Mouse (Mus musculus): ENCODE results near the gene Zfp580. TPM values are rescaled to one million over a fixed set of nuclear protein-coding genes. Genes with fewer than 3 reads are reported as not detected.
"Not testable (repeated sequence)": the region's sequence is repeated elsewhere in the genome, so short reads cannot be mapped to it uniquely, and the experiment has no call there.

The Zfp580 gene
- polyA plus RNA-seq, 1 experiment from 2014 or later, result 67.2 TPM

DNA sequence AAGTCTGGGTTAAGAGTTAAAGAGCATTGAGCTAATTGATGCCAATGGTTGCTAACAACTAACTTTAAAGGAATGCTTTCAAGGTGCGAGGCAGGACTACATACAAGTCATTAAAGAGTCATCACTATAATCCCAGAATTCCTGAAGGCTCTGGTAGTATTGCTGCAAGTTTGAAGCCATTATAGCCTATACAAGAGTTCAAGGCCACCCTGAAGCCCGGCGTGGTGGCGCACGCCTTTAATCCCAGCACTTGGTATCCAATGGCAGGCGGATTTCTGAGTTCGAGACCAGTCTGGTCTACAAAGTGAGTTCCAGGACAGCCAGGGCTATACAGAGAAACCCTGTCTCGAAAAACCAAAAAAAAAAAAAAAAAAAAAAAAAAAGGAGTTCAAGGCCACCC is 31.8 kb upstream of the Zfp580 start:
- Histone ChIP-seq H3K27ac (peak overlapping the region; percentile 95), H3K4me1 (replicated peaks) (peaks cover 27% of the 10 kb centered on the region), H3K4me2 (peak overlapping the region; percentile 88), H3K36me3 (peaks cover 36% of the 10 kb centered on the region), H3K4me3 (peak overlapping the region; percentile 79)
- not testable (repeated sequence) for H3K9ac ChIP-seq; H3K27me3 ChIP-seq; ATAC-seq (ENCODE audit: low FRiP score); H3K9me3 ChIP-seq
- 28% methylated on average over 8 of the region's 8 CpGs for WGBS

DNA sequence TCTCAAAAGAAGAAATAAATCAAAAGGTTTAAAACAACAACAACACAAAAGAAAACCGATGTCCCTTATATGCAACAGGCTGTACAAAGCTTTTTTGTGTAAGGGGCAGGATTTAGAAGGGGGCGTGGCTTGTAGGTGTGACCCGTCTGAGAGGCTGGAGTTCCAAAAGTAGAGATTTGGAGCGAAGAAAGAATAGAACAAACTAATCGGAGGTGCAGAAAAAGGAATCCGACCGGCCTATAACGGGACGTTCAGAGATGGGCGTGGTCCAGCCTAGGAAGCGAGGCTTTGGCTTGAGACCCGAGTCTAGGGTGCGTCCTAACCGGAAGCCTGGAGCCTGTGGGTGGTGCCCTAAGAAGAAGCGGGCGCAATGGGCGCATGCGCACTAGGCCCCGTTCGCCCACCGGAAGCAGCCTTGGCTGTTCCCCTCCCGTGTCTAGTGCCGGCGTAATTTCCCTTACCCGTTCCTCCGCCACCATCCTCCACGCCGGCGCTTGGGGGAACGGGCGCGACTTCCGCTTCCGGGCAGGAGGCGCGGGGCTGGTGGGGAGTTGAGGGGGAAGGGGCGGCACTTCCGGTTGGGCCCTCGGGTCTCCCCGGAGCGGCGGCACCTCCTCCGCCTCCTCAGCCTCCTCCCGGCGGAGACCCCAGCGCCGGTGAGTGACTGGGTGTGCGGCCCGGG is 31.2 kb upstream of the Zfp580 start, which contains the start of the genes Zfp865 and Ccdc106:
Gene Zfp865, plus strand, starts transcription at position 377 of the 682 bp plus-strand sequence.
Gene Ccdc106, plus strand, starts transcription at position 554 of the 682 bp plus-strand sequence.
- Histone ChIP-seq H3K9me3 (no peaks in the 10 kb centered on the region), H3K9ac (peak within 1 kb of the TSS; percentile 98), H3K4me2 (peak within 1 kb of the TSS; percentile 88), H3K4me3 (peak within 1 kb of the TSS; percentile 79), H3K36me3 (peaks cover 40% of the 10 kb centered on the region), H3K27ac (peak within 1 kb of the TSS; percentile 95), H3K27me3 (no peaks in the 10 kb centered on the region), H3K4me1 (replicated peaks) (peaks cover 27% of the 10 kb centered on the region)
- peak; percentile 93 for ATAC-seq (ENCODE audit: low FRiP score)
- under 1% methylated on average over 48 of the region's 49 CpGs for WGBS

DNA sequence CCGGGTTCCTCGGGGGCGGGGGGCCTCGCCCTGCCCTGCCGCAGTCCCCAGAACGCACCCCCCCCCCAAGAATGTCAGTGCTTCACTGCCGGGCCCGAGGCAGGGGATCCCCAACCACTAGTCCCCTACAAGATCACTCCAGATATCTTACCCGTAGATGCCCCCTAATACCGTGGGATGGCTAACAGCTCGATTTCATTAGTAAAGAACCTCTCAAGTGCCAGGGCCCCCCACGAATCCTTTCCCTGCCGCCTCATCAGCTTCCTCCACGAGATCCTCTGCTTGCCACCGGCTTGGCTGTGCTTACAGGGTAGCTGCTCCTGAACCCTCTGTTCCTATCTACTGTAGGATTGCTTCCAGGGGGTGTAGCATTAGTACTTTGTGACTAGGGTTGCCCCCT is 30.7 kb upstream of the Zfp580 start:
- H3K9ac ChIP-seq, result peak overlapping the region; percentile 98
- H3K4me1 ChIP-seq (replicated peaks), result peaks cover 27% of the 10 kb centered on the region
- ATAC-seq (ENCODE audit: low FRiP score), result peak; percentile 5
- peaks cover 40% of the 10 kb centered on the region for H3K36me3 ChIP-seq
- no peaks in the 10 kb centered on the region for H3K27me3 ChIP-seq
- peak overlapping the region; percentile 88 for H3K4me2 ChIP-seq
- H3K9me3 ChIP-seq, result no peaks in the 10 kb centered on the region
- 1% methylated on average over 15 of the region's 15 CpGs for WGBS
- peak overlapping the region; percentile 95 for H3K27ac ChIP-seq
- peak overlapping the region; percentile 79 for H3K4me3 ChIP-seq

DNA sequence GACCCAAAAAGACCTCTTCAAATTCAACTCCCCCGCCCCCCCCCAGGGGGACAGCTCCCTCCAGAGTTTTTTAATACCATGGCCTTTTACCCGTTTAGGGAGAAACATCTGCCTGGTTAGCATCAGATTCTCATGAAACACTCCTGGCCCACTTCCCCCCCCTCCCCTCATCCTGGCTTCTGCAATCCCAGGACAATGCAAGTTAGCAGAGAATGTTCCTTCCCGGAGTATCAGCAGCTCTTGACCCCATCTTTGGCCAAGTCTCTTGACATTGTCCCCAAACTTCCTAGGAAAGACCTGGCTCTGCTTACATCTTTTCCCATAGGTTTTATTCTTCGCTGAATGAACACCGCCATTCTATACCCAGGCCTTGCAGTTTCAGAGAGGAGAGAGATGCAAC is 30.1 kb upstream of the Zfp580 start:
- Histone ChIP-seq H3K27ac (peak overlapping the region; percentile 95), H3K9me3 (no peaks in the 10 kb centered on the region), H3K4me3 (peak overlapping the region; percentile 79), H3K27me3 (no peaks in the 10 kb centered on the region), H3K9ac (peak overlapping the region; percentile 98), H3K4me2 (peak overlapping the region; percentile 88), H3K4me1 (replicated peaks) (peaks cover 21% of the 10 kb centered on the region), H3K36me3 (peaks cover 44% of the 10 kb centered on the region)
- ATAC-seq (ENCODE audit: low FRiP score), result no peak
- WGBS, result 55% methylated on average over 5 of the region's 5 CpGs

DNA sequence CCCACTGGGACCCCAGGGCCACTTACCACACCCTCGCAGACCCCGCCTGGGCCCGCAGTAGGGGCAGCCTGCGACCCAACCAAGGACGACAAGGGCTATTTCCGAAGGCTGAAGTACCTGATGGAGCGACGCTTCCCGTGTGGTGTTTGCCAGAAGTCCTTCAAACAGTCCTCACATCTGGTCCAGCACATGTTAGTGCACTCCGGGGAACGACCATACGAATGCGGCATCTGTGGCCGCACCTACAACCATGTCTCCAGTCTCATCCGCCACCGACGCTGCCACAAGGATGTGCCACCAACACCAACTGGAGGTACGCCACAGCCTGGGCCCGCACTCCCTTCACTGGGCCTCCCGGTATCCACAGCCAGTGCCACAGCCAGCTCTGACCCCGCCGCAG is 21.8 kb upstream of the Zfp580 start:
- Histone ChIP-seq H3K9ac (no peak overlapping the region), H3K4me1 (replicated peaks) (no peaks in the 10 kb centered on the region), H3K27me3 (no peaks in the 10 kb centered on the region), H3K9me3 (peaks cover 26% of the 10 kb centered on the region), H3K4me3 (no peak overlapping the region), H3K4me2 (no peak overlapping the region), H3K36me3 (peaks cover 88% of the 10 kb centered on the region), H3K27ac (no peak overlapping the region)
- 94% methylated on average over 22 of the region's 22 CpGs for WGBS
- no peak for ATAC-seq (ENCODE audit: low FRiP score)

DNA sequence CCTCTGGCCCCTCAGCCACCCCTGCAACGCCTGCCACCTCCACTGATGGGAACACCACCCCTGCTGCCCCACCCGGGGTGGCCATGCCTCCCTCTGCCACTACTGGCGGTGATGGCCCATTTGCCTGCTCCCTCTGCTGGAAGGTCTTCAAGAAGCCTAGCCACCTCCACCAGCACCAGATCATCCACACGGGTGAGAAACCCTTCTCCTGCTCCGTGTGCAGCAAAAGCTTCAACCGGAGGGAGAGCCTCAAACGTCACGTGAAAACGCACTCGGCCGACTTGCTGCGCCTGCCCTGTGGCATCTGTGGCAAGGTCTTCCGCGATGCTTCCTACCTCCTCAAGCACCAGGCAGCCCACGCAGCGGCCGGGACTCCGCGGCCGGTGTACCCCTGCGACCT is 21.4 kb upstream of the Zfp580 start:
- no peak overlapping the region for H3K4me2 ChIP-seq
- H3K27ac ChIP-seq, result no peak overlapping the region
- 90% methylated on average over 21 of the region's 21 CpGs for WGBS
- no peaks in the 10 kb centered on the region for H3K27me3 ChIP-seq
- H3K4me1 ChIP-seq (replicated peaks), result no peaks in the 10 kb centered on the region
- H3K9ac ChIP-seq, result no peak overlapping the region
- peaks cover 26% of the 10 kb centered on the region for H3K9me3 ChIP-seq
- ATAC-seq (ENCODE audit: low FRiP score), result no peak
- H3K36me3 ChIP-seq, result peaks cover 88% of the 10 kb centered on the region
- H3K4me3 ChIP-seq, result no peak overlapping the region

DNA sequence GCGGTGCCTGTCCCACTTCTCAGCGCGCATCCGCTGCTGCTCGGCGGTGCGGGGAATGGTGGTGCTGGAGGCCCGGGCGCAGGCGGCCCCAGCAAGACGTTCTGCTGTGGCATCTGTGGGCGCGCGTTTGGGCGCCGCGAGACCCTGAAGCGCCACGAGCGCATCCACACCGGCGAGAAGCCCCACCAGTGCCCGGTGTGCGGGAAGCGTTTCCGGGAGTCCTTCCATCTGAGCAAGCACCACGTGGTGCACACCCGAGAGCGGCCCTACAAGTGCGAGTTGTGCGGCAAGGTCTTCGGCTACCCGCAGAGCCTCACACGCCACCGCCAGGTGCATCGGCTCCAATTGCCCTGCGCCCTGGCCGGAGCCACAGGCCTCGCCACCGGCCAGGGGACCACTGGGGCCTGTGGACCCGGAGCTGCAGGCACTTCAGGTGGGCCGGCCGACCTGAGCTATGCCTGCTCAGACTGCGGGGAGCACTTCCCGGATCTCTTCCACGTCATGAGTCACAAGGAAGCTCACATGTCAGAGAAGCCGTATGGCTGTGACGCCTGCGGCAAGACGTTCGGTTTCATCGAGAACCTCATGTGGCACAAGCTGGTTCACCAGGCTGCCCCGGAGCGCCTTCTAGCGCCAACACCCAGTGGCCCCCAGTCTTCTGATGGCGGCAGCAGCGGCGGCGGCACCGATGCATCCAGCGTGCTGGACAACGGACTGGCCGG is 20.6 kb upstream of the Zfp580 start:
- no peak overlapping the region for H3K4me2 ChIP-seq
- ATAC-seq (ENCODE audit: low FRiP score), result no peak
- H3K9ac ChIP-seq, result no peak overlapping the region
- H3K36me3 ChIP-seq, result peaks cover 95% of the 10 kb centered on the region
- H3K4me3 ChIP-seq, result no peak overlapping the region; the same call in 1 of the 2 replicates
- no peaks in the 10 kb centered on the region for H3K27me3 ChIP-seq
- WGBS, result 79% methylated on average over 63 of the region's 63 CpGs
- no peak overlapping the region for H3K27ac ChIP-seq
- peaks cover 26% of the 10 kb centered on the region for H3K9me3 ChIP-seq
- no peaks in the 10 kb centered on the region for H3K4me1 ChIP-seq (replicated peaks)

DNA sequence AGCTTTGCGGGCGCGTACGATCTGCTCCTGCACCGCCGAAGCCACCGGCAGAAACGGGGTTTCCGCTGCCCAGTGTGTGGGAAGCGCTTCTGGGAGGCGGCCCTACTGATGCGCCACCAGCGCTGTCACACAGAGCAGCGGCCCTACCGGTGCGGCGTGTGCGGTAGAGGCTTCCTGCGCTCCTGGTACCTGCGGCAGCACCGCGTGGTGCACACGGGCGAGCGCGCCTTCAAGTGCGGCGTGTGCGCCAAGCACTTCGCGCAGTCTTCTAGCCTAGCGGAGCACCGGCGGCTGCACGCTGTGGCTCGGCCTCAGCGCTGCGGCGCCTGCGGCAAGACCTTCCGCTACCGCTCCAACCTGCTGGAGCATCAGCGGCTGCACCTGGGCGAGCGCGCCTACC is 19.8 kb upstream of the Zfp580 start:
- no peak overlapping the region for H3K4me2 ChIP-seq
- peaks cover 96% of the 10 kb centered on the region for H3K36me3 ChIP-seq
- no peak overlapping the region for H3K9ac ChIP-seq
- 68% methylated on average over 45 of the region's 46 CpGs for WGBS
- peaks cover 26% of the 10 kb centered on the region for H3K9me3 ChIP-seq
- H3K4me3 ChIP-seq, result no peak overlapping the region
- H3K4me1 ChIP-seq (replicated peaks), result no peaks in the 10 kb centered on the region
- H3K27me3 ChIP-seq, result no peaks in the 10 kb centered on the region
- no peak for ATAC-seq (ENCODE audit: low FRiP score)
- no peak overlapping the region for H3K27ac ChIP-seq

DNA sequence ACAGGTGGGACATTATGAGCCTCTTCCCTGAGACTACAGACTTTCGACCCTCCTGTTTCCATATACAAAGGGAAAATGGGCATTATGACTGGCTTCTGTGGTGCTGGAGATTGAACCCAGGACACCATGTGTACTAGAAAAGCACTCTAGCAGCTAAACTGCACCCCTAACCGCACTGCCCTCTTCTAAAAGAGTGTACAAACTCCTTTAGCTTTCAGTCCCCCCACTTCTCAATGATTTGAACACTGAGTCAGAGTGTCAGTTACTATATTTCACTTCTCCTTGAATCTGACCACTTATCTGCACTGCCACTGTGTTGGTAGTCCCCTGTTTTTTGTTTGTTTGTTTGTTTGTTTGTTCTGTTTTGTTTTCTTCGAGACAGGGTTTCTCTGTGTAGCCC is 17.5 kb upstream of the Zfp580 start, which contains the start of gene 4632433K11Rik:
Gene 4632433K11Rik, plus strand, starts transcription at position 301 of the 400 bp plus-strand sequence.
- Histone ChIP-seq H3K9ac (no peak within 1 kb of the TSS), H3K4me2 (no peak within 1 kb of the TSS), H3K9me3 (peaks cover 26% of the 10 kb centered on the region), H3K4me1 (replicated peaks) (peaks cover 12% of the 10 kb centered on the region), H3K36me3 (peaks cover 78% of the 10 kb centered on the region), H3K27ac (no peak within 1 kb of the TSS), H3K4me3 (no peak within 1 kb of the TSS), H3K27me3 (no peaks in the 10 kb centered on the region)
- WGBS, result 92% methylated on average over 3 of the region's 3 CpGs
- no peak for ATAC-seq (ENCODE audit: low FRiP score)

DNA sequence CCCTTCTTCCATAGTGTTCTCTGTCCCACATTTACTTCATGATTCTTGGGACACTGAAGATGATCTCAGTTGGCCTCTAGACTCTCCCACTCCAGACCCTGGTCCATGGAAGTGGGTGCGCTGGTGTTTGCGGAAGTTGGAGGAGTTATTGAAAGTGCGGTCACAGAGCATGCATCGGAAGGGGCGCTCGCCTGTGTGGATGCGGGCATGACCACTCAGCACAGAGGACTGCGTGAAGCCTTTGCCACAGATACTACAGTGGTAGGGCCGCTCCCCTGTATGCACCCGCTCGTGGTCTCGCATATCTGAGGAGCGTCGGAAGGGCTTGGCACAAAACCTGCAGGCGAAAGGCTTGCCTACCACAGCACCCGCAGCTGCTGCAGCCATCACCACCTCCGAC is 15.7 kb upstream of the Zfp580 start:
- Histone ChIP-seq H3K27ac (no peak overlapping the region), H3K4me1 (replicated peaks) (peaks cover 22% of the 10 kb centered on the region), H3K4me2 (no peak overlapping the region), H3K9me3 (peaks cover 14% of the 10 kb centered on the region), H3K4me3 (no peak overlapping the region), H3K9ac (no peak overlapping the region), H3K36me3 (peaks cover 60% of the 10 kb centered on the region), H3K27me3 (no peaks in the 10 kb centered on the region)
- no peak for ATAC-seq (ENCODE audit: low FRiP score)
- WGBS, result 96% methylated on average over 17 of the region's 17 CpGs

DNA sequence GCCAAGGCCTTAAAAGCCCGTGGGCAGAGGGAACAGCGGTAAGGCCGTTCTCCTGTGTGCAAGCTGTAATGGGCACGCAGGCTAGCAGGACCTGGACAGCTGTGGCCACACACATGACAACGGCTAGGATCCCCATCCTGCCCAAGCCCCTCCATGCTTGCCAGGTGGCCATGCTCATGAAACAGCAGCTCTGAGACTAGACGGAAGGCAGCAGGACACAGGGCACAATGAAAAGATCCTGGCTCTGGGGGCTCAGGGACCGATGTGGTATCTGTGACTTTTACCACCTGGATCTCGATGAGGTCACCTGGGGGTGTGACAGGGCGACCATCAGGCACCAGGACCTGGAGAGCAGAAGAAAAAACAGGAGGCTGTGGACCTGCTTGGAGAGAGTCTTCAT is 15.2 kb upstream of the Zfp580 start:
- H3K4me3 ChIP-seq, result no peak overlapping the region
- WGBS, result 95% methylated on average over 9 of the region's 9 CpGs
- no peak for ATAC-seq (ENCODE audit: low FRiP score)
- peaks cover 8% of the 10 kb centered on the region for H3K9me3 ChIP-seq
- H3K27me3 ChIP-seq, result no peaks in the 10 kb centered on the region
- no peak overlapping the region for H3K9ac ChIP-seq
- no peak overlapping the region for H3K4me2 ChIP-seq
- H3K36me3 ChIP-seq, result peaks cover 55% of the 10 kb centered on the region
- H3K4me1 ChIP-seq (replicated peaks), result peaks cover 22% of the 10 kb centered on the region
- H3K27ac ChIP-seq, result no peak overlapping the region

DNA sequence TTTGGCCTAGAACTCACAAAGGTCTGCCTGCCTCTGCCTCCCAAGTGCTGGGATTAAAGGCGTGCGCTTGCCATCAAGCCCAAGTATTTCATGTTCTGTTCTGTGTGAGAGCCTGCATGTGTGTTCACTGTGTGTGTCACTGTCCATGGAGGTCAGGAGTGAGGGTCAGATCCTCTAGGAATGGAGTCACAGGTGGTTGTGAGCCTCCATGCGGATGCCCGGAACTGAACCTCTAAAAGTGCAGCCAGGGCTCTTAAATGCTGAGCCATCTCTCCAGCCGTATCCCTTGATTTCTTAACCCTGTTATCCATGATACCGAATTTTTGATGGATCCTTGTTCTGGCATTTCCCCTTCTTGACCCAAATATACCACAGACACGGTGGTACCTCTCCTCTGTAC is 14.3 kb upstream of the Zfp580 start:
- Histone ChIP-seq H3K9me3 (no peaks in the 10 kb centered on the region), H3K27ac (peak overlapping the region; percentile 98; the same call in 1 of the 2 replicates)
- WGBS, result 95% methylated on average over 7 of the region's 7 CpGs

More for the DNA sequence above, 14.3 kb upstream of the Zfp580 start:
- Histone ChIP-seq H3K4me2 (peak overlapping the region; percentile 60; the same call in 1 of the 2 replicates), H3K4me3 (no peak overlapping the region; the same call in 1 of the 2 replicates), H3K9ac (no peak overlapping the region), H3K4me1 (replicated peaks) (peaks cover 22% of the 10 kb centered on the region), H3K36me3 (peaks cover 46% of the 10 kb centered on the region), H3K27me3 (no peaks in the 10 kb centered on the region)
- no peak for ATAC-seq (ENCODE audit: low FRiP score)
